In the genomic region with DNA sequence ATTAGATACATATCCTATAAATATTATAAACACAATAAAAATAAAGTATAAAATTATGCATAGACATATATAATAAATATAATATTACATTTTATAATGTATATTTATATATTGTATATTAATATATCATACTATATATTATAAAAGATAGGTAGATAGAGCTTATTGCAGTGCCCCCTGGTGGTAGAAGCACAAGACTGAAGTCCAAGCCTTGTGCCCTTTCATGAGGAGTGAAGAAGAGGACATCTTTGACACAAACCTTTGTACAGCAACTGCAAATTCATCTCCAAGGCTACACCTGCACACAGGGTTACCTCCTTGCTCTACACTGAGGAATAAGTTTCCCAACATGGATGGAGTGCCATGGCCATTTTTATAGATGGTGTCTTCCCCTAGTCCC, we compare ENCODE assay signal across 9 mouse cellular contexts. TPM values are rescaled to one million over a fixed set of nuclear protein-coding genes. Genes with fewer than 3 reads are reported as not detected.
A peak's percentile ranks its signal among the peaks of the same experiment; 100 is the strongest.
DNase-seq lines count a peak whose midpoint lies in the region; ATAC-seq and TF ChIP-seq lines count a peak whose summit lies in the region.
"Had no signal": no experiment of that assay in that cellular context is flagged by ENCODE, and none has a peak within 500 bp of the region (broad histone marks: within the 10 kb centered on the region; RNA-seq: fewer than 3 reads in every experiment).

No protein-coding gene starts in this region.

- DNase-seq in heart, adult 11 months = peak; percentile 81
- DNase-seq in spleen, adult 2 months (ENCODE audit: low read depth in 1 of 2, low spot score in 2 of 2) = peak; percentile 47 to 50
- DNase-seq in spleen, adult 12 weeks (ENCODE audit: low spot score) = no peak
- peak; percentile 37 for DNase-seq in c-Kit-positive CD71-positive TER-119-positive erythroid progenitor cells, embryonic 14.5 days (ENCODE audit: low spot score)
- peak; percentile 57 to 70 for DNase-seq in heart, postnatal 14 days
- DNase-seq in lung, postnatal 25 days (ENCODE audit: low spot score) = peak; percentile 60

- no peaks in the 10 kb centered on the region for H3K9me3 ChIP-seq in heart, embryonic 11.5 days (replicated peaks; ENCODE audit: control insufficient read depth, low read length)
- H3K9me3 ChIP-seq: neural tube, embryonic 13.5 days had no signal

- H3K27me3 ChIP-seq in heart, embryonic 11.5 days (ENCODE audit: control insufficient read depth, insufficient read depth, low read length) = no peaks in the 10 kb centered on the region
- H3K27me3 ChIP-seq in spleen, adult 2 months (ENCODE audit: control insufficient read depth, insufficient read depth, low read length) = no peaks in the 10 kb centered on the region
- H3K27me3 ChIP-seq: neural tube, embryonic 13.5 days had no signal

- no peak overlapping the region for H3K9ac ChIP-seq in heart, embryonic 11.5 days (ENCODE audit: low read depth, low read length)
- H3K9ac ChIP-seq: neural tube, embryonic 13.5 days had no signal

- H3K27ac ChIP-seq in heart, embryonic 11.5 days (ENCODE audit: low read depth, low read length) = no peak overlapping the region
- no peak overlapping the region for H3K27ac ChIP-seq in spleen, adult 2 months (ENCODE audit: insufficient read depth, low read length)
- H3K27ac ChIP-seq: neural tube, embryonic 13.5 days had no signal

- no peaks in the 10 kb centered on the region for H3K36me3 ChIP-seq in heart, embryonic 11.5 days (ENCODE audit: control insufficient read depth, insufficient read depth, low read length)
- H3K36me3 ChIP-seq in spleen, adult 2 months (ENCODE audit: control insufficient read depth, insufficient read depth, low read length) = no peaks in the 10 kb centered on the region
- H3K36me3 ChIP-seq: neural tube, embryonic 13.5 days had no signal

- no peak for TF ChIP-seq POLR2A in spleen, adult 2 months (IDR thresholded peaks at IDR 0.05; ENCODE audit: low read depth, low read length)

- no peak overlapping the region for H3K4me2 ChIP-seq in heart, embryonic 11.5 days
- H3K4me2 ChIP-seq: neural tube, embryonic 13.5 days had no signal

- no peaks in the 10 kb centered on the region for H3K4me1 ChIP-seq in heart, embryonic 11.5 days (ENCODE audit: control insufficient read depth, insufficient read depth, low read length)
- H3K4me1 ChIP-seq in spleen, adult 2 months (ENCODE audit: control insufficient read depth, insufficient read depth, insufficient read length) = no peaks in the 10 kb centered on the region
- H3K4me1 ChIP-seq: neural tube, embryonic 13.5 days had no signal

- peak; percentile 11; the same call in 1 of the 2 replicates for TF ChIP-seq CTCF in spleen, adult 2 months (IDR thresholded peaks at IDR 0.05; ENCODE audit: extremely low read depth, insufficient read depth, insufficient read length, insufficient replicate concordance)

- intact Hi-C loops in heart, postnatal 14 days (cut with DNase I) = loop anchor here (5.0 kb wide), 2 partner anchors 123 to 173 kb away; no protein-coding TSS in a partner anchor

- no peak overlapping the region for H3K4me3 ChIP-seq in heart, embryonic 11.5 days (ENCODE audit: low read depth, low read length)
- no peak overlapping the region for H3K4me3 ChIP-seq in spleen, adult 2 months (ENCODE audit: extremely low read depth, insufficient read depth, insufficient read length)
- H3K4me3 ChIP-seq: neural tube, embryonic 13.5 days had no signal

- no peak for ATAC-seq in heart, embryonic 11.5 days (replicated peaks; ENCODE audit: insufficient number of reproducible peaks, low FRiP score, low TSS enrichment)
- no peak for ATAC-seq in inflammation-experienced regulatory T-cells, adult 6 months

RNA-seq across cellular contexts. Expression of a gene that starts 20.0 kb away (rescaled TPM):
- polyA plus RNA-seq in heart, embryonic 11.5 days (2014; fragmentation: Nextera tagmentation; extraction: Ambion mirVana) = not detected in 2 replicates
- 0.11 and 0.12 TPM in 2 replicates for polyA plus RNA-seq in spleen, adult 2 months (2012; rRNA removed)
- total RNA-seq in heart, postnatal 14 days (2021) = not detected
- polyA plus RNA-seq in inflammation-experienced regulatory T-cells, adult 6 months (2017; shearing (Covaris generic)) = not detected

RNA-seq across cellular contexts. Expression of a gene that starts 31.8 kb away (rescaled TPM):
- 154 and 160 TPM in 2 replicates for polyA plus RNA-seq in heart, embryonic 11.5 days (2014; fragmentation: Nextera tagmentation; extraction: Ambion mirVana)
- 19.6 and 26.4 TPM in 2 replicates for polyA plus RNA-seq in spleen, adult 2 months (2012; rRNA removed)
- total RNA-seq in heart, postnatal 14 days (2021) = 10 to 100 TPM; 32.3 to 33.4 TPM
- polyA plus RNA-seq in inflammation-experienced regulatory T-cells, adult 6 months (2017; shearing (Covaris generic)) = 10 to 100 TPM; 24.1 to 28.0 (median 24.3) TPM

RNA-seq across cellular contexts. Expression of a gene that starts 48.3 kb away (rescaled TPM):
- polyA plus RNA-seq in heart, embryonic 11.5 days (2014; fragmentation: Nextera tagmentation; extraction: Ambion mirVana) = 26.3 and 36.3 TPM in 2 replicates
- polyA plus RNA-seq in spleen, adult 2 months (2012; rRNA removed) = 98.7 and 123 TPM in 2 replicates
- 10 to 100 TPM; 22.2 to 22.6 TPM for total RNA-seq in heart, postnatal 14 days (2021)
- 100 to 1,000 TPM in 1 of 3 experiments, 10 to 100 TPM in 2; 96.4 to 121 (median 96.5) TPM for polyA plus RNA-seq in inflammation-experienced regulatory T-cells, adult 6 months (2017; shearing (Covaris generic))

RNA-seq across cellular contexts. Expression of a gene that starts 59.7 kb away (rescaled TPM):
- 27.4 and 28.1 TPM in 2 replicates for polyA plus RNA-seq in heart, embryonic 11.5 days (2014; fragmentation: Nextera tagmentation; extraction: Ambion mirVana)
- 5.8 and 7.5 TPM in 2 replicates for polyA plus RNA-seq in spleen, adult 2 months (2012; rRNA removed)
- total RNA-seq in heart, postnatal 14 days (2021) = 10 to 100 TPM; 12.0 to 13.3 TPM
- 10 to 100 TPM; 12.8 to 16.8 (median 16.6) TPM for polyA plus RNA-seq in inflammation-experienced regulatory T-cells, adult 6 months (2017; shearing (Covaris generic))
